Mouse (Mus musculus) liver, embryonic 14.5 days (tissue): Measurements from ENCODE around the gene Eif2b2.

Experiments
- CTCF ChIP-seq: IDR thresholded peaks from 2 replicates; pipeline ENCODE4 v1.5.1; 2016; ENCODE audit warnings: antibody characterized with exemption, low read depth, control low read depth
- EP300 ChIP-seq: IDR thresholded peaks from 2 replicates; pipeline ENCODE4 v1.6.1; 2016; ENCODE audit warnings: antibody characterized with exemption, low read depth

DNA sequence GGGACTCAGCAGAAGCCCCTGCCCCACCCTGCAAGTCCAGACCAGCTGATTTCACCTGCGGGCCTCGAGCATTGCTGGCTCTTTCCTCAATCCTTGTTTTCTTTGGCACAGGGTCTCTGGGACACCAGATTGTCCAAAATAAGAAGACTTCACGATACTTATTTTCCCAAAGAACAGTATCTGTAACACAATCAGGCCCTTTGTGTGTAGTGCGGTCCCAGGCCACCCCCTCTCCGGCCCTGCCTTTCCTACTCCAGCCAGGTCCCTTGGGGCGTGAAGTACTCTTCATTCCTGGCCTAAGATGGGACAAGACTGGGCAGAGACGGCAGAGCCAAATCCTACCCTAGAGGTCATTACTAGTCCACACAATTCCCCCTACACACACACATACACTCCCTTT, 17.1 kb upstream of the Eif2b2 start:
- TF ChIP-seq CTCF (no peak), EP300 (no peak)
